Mouse (Mus musculus) bone marrow, adult 2 months (tissue): ENCODE results near the gene Tpx2. TPM values are rescaled to one million over a fixed set of nuclear protein-coding genes. Genes with fewer than 3 reads are reported as not detected.

Experiments
- H3K27ac ChIP-seq: fragments of 200-500 bp; 2 replicates; pipeline ENCODE4 v1.5.1; 2012; ENCODE audit warnings: low read depth, mild to moderate bottlenecking, control low read depth, inconsistent platforms, low read length; ENCODE audit not compliant: control insufficient read depth, poor library complexity, insufficient read depth
- H3K4me1 ChIP-seq: fragments of 200-500 bp; 2 replicates; pipeline ENCODE4 v1.6.1; 2011; ENCODE audit warnings: low read length; ENCODE audit not compliant: control insufficient read depth, insufficient read depth
- H3K4me3 ChIP-seq: fragments of 200-500 bp; replicated peaks from 2 replicates; pipeline ENCODE3; 2011; ENCODE audit warnings: mild to moderate bottlenecking, low read depth, low read length, control low read depth; ENCODE audit not compliant: control insufficient read depth
- CTCF ChIP-seq: fragments of 200-500 bp; IDR thresholded peaks from 2 replicates; pipeline ENCODE4 v1.5.1; 2011; ENCODE audit warnings: low read length, control low read depth; ENCODE audit not compliant: control insufficient read depth, insufficient read depth
- POLR2A ChIP-seq: fragments of 200-500 bp; IDR thresholded peaks from 2 replicates; pipeline ENCODE4 v1.6.1; 2011; ENCODE audit warnings: low read depth, mild to moderate bottlenecking, control low read depth, low read length, borderline replicate concordance; ENCODE audit not compliant: control insufficient read depth
- WGBS: fragments of 180-500 bp; shearing (Covaris S2); methylation state at CpG from one replicate; pipeline ENCODE4 v1.1.7; 2018; 5-methylcytosine and 5-hydroxymethylcytosine counted together
- polyA plus RNA-seq: library from polyadenylated mRNA; stranded (reverse); fragments of >200 nt; gene quantifications from 2 replicates; pipeline ENCODE4 v1.2.4, GENCODE M21; 2011; ENCODE audit warnings: low replicate concordance; ENCODE audit not compliant: missing spikeins, insufficient read depth, insufficient read length

Gene Tpx2
- polyA plus RNA-seq, 1 experiment: 74.1 TPM

- WGBS: 93% methylated on average over 1 of the region's 1 CpGs
- H3K4me3 ChIP-seq: no peak overlapping the region
- no peak overlapping the region for H3K27ac ChIP-seq
- H3K4me1 ChIP-seq: no peaks in the 10 kb centered on the region; the same call in 1 of the 2 replicates
- no peak for TF ChIP-seq CTCF
- no peak for TF ChIP-seq POLR2A
Measured at GRCm38 (mm10) chr2:152861891-152862290, 14.1 kb downstream of the Tpx2 start.

DNA sequence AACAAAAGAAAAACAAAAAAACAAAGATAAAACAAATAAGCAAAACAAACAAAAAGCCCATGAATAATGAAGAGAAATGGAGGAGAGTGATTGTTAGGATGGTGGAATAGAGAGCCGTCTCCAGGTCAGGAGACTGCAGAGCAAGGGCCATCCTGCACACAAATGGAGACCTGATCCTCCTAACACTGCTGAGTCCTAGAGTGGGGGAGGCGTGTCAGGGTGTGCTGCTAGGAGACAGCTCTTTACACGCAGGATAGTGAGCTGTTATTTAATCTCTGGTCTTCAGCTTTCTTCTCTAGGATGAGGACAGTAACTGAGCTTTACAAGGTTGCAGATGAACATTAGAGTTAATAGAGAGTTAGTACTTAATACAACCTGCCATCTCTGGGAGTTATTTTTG is 14.9 kb downstream of the Tpx2 start:
- no peak for TF ChIP-seq POLR2A
- TF ChIP-seq CTCF: no peak
- no peaks in the 10 kb centered on the region; the same call in 1 of the 2 replicates for H3K4me1 ChIP-seq
- 81% methylated on average over 3 of the region's 3 CpGs for WGBS

DNA sequence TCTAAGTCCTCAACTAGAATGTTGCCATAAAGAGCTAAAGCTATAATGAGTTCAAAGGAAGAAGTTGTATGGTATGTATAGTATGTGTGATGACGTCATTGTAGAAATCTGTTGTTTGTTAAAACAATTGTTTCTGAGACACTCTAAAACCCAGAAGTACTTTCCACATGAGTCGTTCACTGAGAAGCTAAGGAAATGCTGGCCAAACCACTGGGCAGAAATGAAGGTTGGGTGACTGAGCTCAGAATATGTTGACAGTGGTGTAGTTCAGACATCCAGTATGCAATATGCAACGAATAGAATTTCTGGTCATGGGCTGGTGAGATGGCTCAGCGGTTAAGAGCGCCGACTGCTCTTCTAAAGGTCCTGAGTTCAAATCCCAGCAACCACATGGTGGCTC is 15.6 kb downstream of the Tpx2 start:
- no peak overlapping the region for H3K4me3 ChIP-seq
- H3K27ac ChIP-seq: no peak overlapping the region
- 93% methylated on average over 6 of the region's 6 CpGs for WGBS
- TF ChIP-seq POLR2A (no peak), CTCF (no peak)
- no peaks in the 10 kb centered on the region; the same call in 1 of the 2 replicates for H3K4me1 ChIP-seq

More for the DNA sequence above, 14.9 kb downstream of the Tpx2 start:
- H3K27ac ChIP-seq: no peak overlapping the region
- H3K4me3 ChIP-seq: no peak overlapping the region

DNA sequence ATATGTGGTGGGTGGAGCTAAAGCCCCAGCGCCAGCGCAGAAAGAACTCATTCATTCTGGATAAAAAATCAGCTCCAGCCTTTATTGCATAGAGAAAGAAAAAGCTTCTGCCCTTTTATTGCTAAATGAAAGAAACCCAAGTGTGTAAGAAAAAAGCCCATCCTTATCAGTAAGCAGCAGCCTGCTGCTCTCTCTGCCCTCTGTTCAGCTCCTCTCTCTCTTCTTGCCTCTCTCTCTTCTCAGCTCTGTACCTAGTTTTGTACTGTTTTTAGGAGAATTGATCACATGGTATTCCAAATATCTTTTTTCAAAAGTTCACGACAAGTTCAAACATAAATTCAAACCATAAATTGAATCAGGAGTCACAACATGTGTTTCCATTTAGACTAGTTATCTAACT is 30.5 kb downstream of the Tpx2 start:
- Histone ChIP-seq H3K4me3 (no peak overlapping the region), H3K4me1 (no peaks in the 10 kb centered on the region), H3K27ac (no peak overlapping the region)
- 83% methylated on average over 3 of the region's 3 CpGs for WGBS
- TF ChIP-seq CTCF: no peak
- no peak for TF ChIP-seq POLR2A

DNA sequence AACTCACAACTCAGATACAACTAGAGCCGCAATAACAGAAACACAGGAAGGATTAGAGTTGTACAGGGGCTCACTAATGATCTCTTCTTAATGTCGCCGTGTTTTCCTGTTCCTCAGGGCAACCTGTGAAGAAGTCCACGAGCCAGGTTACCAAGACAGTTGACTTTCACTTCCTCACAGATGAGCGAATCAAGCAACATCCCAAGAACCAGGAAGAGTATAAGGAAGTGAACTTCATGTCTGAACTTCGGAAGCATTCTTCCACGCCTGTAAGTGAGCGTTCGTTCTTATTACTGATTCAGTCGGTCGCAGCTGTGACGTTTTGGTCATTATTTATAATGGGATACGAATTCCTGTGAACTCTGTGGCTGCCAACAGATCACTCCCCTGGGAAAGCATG is 33.1 kb downstream of the Tpx2 start:
- 81% methylated on average over 13 of the region's 13 CpGs for WGBS
- TF ChIP-seq POLR2A (no peak), CTCF (no peak)
- H3K27ac ChIP-seq: no peak overlapping the region
- no peaks in the 10 kb centered on the region for H3K4me1 ChIP-seq
- H3K4me3 ChIP-seq: no peak overlapping the region

- H3K4me3 ChIP-seq: no peak overlapping the region
- TF ChIP-seq CTCF (no peak), POLR2A (no peak)
- no peaks in the 10 kb centered on the region for H3K4me1 ChIP-seq
- H3K27ac ChIP-seq: no peak overlapping the region
- 93% methylated on average over 6 of the region's 6 CpGs for WGBS
Measured at GRCm38 (mm10) chr2:152884101-152884645, 36.4 kb downstream of the Tpx2 start.

- WGBS: 90% methylated on average over 3 of the region's 3 CpGs
- no peaks in the 10 kb centered on the region for H3K4me1 ChIP-seq
- TF ChIP-seq CTCF: no peak
- no peak for TF ChIP-seq POLR2A
- no peak overlapping the region for H3K27ac ChIP-seq
- H3K4me3 ChIP-seq: no peak overlapping the region
Measured at GRCm38 (mm10) chr2:152887230-152887629, 39.5 kb downstream of the Tpx2 start.

- TF ChIP-seq POLR2A (no peak), CTCF (no peak)
- Histone ChIP-seq H3K27ac (no peak overlapping the region), H3K4me3 (no peak overlapping the region), H3K4me1 (no peaks in the 10 kb centered on the region)
- WGBS: 93% methylated on average over 5 of the region's 5 CpGs
Measured at GRCm38 (mm10) chr2:152888774-152889173, 41.0 kb downstream of the Tpx2 start.

DNA sequence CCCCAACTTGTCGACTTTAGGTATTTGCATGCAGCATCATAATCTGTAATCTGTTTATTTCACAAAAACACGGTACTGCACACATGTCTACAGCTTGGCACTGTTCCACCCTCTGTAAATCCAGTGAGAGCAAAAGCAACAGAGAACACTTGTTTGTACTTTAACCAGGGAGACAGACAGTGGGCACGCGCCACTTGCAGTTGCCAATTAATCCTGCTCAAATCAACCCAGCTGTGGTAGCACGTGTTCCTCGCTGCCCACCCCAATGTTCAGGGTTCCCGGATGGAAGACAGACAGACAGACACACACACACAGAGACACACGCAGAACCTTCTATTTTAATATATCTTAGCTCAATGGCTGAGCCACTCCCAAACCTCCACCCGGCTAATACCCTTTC is 48.1 kb downstream of the Tpx2 start:
- Histone ChIP-seq H3K27ac (no peak overlapping the region), H3K4me1 (no peaks in the 10 kb centered on the region), H3K4me3 (no peak overlapping the region)
- no peak for TF ChIP-seq POLR2A
- no peak for TF ChIP-seq CTCF
- WGBS: 93% methylated on average over 9 of the region's 9 CpGs
